Mouse (Mus musculus): Measurements from ENCODE around the gene Ecpas. TPM values are rescaled to one million over a fixed set of nuclear protein-coding genes. Genes with fewer than 3 reads are reported as not detected.

Ecpas gene
- polyA plus RNA-seq, 1 experiment from 2014 or later = 44.5 TPM

DNA sequence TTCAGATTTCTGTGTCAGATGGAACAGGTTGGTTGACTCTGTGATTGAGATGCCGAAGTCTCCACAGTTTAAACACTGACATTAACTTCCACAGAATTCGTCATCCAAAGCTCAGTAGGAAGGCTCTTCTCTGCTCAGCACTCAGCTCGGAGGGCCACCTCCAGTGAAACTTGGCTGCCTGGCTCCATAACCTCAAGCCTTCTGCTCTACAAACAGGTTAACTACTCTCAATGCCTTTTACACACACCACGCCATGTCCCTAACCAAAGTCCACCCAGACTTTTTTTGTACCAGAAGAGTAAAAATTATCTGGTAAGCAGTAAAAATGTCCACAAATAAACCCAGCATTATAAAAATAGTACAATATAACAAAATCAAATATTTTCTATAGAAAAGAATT lies 15.1 kb downstream of the Ecpas start:
- H3K4me2 ChIP-seq (ENCODE audit: low read length) = no peak overlapping the region
- H3K27ac ChIP-seq (ENCODE audit: low read depth) = no peak overlapping the region
- no peak overlapping the region for H3K4me3 ChIP-seq (ENCODE audit: low read depth, low read length)
- H3K9me3 ChIP-seq (ENCODE audit: control insufficient read depth, low read length) = no peaks in the 10 kb centered on the region
- H3K27me3 ChIP-seq (replicated peaks; ENCODE audit: control insufficient read depth, insufficient read depth, low read length) = no peaks in the 10 kb centered on the region
- 0 out of 2 replicates have a peak, but pooled peaks cover 3% of the 10 kb centered on the region for H3K4me1 ChIP-seq (replicated peaks; ENCODE audit: control insufficient read depth, insufficient read depth, low read length)
- 65% methylated on average over 4 of the region's 4 CpGs for WGBS
- ATAC-seq (replicated peaks; ENCODE audit: low FRiP score, low TSS enrichment, low read depth) = no peak
- DNase-seq (ENCODE audit: low spot score) = no peak
- H3K9ac ChIP-seq (ENCODE audit: low read length) = no peak overlapping the region
- no peaks in the 10 kb centered on the region for H3K36me3 ChIP-seq (ENCODE audit: control insufficient read depth, insufficient read depth, low read length)

DNA sequence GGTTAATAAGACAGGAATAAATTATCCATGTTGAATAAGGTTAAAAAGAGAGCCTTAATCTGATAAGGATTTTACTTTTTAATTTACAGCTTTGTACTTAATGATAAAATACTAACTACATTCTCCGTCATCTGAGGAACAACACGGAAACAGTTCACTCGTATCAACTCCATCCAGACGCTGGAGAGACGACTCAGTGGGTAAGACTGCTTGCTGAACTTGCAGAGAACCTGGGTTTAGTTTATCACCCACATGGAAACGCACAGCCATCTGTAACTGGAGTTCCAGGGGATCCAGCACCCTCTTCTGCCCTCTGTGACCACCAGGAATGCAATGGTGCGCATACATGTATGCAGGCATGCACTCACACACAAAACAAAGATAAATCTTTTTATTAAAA lies 18.1 kb downstream of the Ecpas start:
- Histone ChIP-seq H3K9ac (ENCODE audit: low read length) (no peak overlapping the region), H3K9me3 (ENCODE audit: control insufficient read depth, low read length) (no peaks in the 10 kb centered on the region), H3K4me1 (replicated peaks; ENCODE audit: control insufficient read depth, insufficient read depth, low read length) (0 out of 2 replicates have a peak, but pooled peaks cover 3% of the 10 kb centered on the region), H3K27ac (ENCODE audit: low read depth) (no peak overlapping the region), H3K4me3 (ENCODE audit: low read depth, low read length) (no peak overlapping the region), H3K4me2 (ENCODE audit: low read length) (no peak overlapping the region), H3K36me3 (ENCODE audit: control insufficient read depth, insufficient read depth, low read length) (no peaks in the 10 kb centered on the region), H3K27me3 (replicated peaks; ENCODE audit: control insufficient read depth, insufficient read depth, low read length) (no peaks in the 10 kb centered on the region)
- DNase-seq (ENCODE audit: low spot score) (no peak), ATAC-seq (replicated peaks; ENCODE audit: low FRiP score, low TSS enrichment, low read depth) (no peak)
- WGBS = 83% methylated on average over 7 of the region's 7 CpGs

DNA sequence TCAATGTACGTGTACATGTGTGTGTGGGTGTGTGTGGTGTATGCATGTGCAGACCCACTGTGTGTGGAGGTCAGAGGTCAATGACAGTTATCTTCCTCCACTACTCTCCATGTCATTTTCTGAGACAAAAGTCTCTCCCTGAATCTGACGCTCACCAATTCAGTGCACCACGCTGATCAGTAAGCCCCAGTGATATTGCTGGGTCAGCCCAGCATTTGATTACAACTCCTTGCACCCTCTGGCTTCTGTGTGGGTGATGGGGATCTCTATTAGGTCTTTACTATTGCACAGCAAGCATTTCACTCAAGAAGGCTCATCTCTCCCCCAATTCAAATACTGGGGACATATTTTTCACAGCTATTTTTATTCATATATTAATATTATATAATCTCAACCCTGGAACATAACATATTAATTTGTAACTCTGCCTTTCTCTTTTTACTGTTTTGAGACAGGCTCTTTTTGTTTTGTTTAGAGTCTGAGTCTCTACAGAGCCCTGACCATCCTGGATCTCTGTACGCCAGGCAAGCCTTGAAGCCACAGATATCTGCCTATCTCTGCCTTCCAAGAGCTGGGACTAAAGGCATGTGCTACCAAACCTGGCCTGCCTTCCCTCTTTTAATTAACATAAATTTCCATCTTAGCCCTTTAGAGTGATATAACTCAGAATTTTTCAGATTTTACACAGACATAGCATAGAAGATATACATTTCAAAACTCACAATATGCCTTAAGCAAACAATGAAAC lies 22.3 kb downstream of the Ecpas start:
- no peak for ATAC-seq (replicated peaks; ENCODE audit: low FRiP score, low TSS enrichment, low read depth)
- Histone ChIP-seq H3K27ac (ENCODE audit: low read depth) (no peak overlapping the region), H3K36me3 (ENCODE audit: control insufficient read depth, insufficient read depth, low read length) (no peaks in the 10 kb centered on the region), H3K9me3 (ENCODE audit: control insufficient read depth, low read length) (no peaks in the 10 kb centered on the region), H3K4me2 (ENCODE audit: low read length) (no peak overlapping the region), H3K4me3 (ENCODE audit: low read depth, low read length) (no peak overlapping the region), H3K9ac (ENCODE audit: low read length) (no peak overlapping the region), H3K27me3 (replicated peaks; ENCODE audit: control insufficient read depth, insufficient read depth, low read length) (no peaks in the 10 kb centered on the region), H3K4me1 (replicated peaks; ENCODE audit: control insufficient read depth, insufficient read depth, low read length) (no peaks in the 10 kb centered on the region)
- DNase-seq (ENCODE audit: low spot score) = no peak
- WGBS = 92% methylated on average over 4 of the region's 4 CpGs

DNA sequence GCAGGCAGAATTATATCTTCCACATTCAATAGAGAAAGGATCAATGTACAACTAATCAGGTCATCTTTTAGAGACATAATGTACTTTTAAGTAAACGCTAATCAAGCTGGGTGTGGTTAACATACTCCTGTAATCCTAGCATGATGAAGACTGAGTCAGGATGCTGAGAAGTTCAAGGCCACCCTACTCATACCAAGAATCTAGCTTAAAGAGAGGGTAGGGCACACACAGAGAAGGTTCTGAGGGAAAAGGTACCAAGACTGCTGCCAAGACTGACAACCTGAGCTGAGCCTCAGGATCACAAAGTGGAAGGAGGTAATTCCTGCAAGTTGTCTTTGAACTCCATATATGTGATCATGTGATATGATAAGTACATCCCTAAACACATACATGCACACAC lies 24.0 kb downstream of the Ecpas start:
- Histone ChIP-seq H3K9me3 (ENCODE audit: control insufficient read depth, low read length) (no peaks in the 10 kb centered on the region), H3K36me3 (ENCODE audit: control insufficient read depth, insufficient read depth, low read length) (no peaks in the 10 kb centered on the region), H3K27ac (ENCODE audit: low read depth) (no peak overlapping the region), H3K4me1 (replicated peaks; ENCODE audit: control insufficient read depth, insufficient read depth, low read length) (no peaks in the 10 kb centered on the region), H3K9ac (ENCODE audit: low read length) (no peak overlapping the region), H3K4me2 (ENCODE audit: low read length) (no peak overlapping the region), H3K27me3 (replicated peaks; ENCODE audit: control insufficient read depth, insufficient read depth, low read length) (no peaks in the 10 kb centered on the region), H3K4me3 (ENCODE audit: low read depth, low read length) (no peak overlapping the region)
- ATAC-seq (replicated peaks; ENCODE audit: low FRiP score, low TSS enrichment, low read depth) (no peak), DNase-seq (ENCODE audit: low spot score) (no peak)
- 78% methylated on average over 1 of the region's 1 CpGs for WGBS

DNA sequence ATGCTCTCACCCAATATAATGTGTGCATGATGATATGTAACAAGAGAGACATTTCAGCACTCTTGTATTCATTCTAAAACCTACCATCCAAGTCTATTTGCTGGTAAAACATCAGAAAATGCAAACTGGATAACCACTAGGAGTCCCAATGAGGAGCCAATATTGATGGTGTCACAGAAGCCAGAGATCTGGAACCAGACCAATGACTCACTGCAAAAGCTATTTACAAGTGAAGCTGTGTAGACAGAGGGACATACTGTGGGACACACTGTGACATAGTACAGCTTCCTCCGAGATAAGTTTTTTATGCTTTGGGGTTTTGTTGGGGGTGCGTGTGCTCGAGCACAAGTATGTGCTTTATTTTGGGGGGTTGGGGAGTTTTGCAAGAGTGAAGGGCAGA lies 24.9 kb downstream of the Ecpas start:
- Histone ChIP-seq H3K4me2 (ENCODE audit: low read length) (no peak overlapping the region), H3K4me1 (replicated peaks; ENCODE audit: control insufficient read depth, insufficient read depth, low read length) (no peaks in the 10 kb centered on the region), H3K9me3 (ENCODE audit: control insufficient read depth, low read length) (no peaks in the 10 kb centered on the region), H3K27ac (ENCODE audit: low read depth) (no peak overlapping the region), H3K4me3 (ENCODE audit: low read depth, low read length) (no peak overlapping the region), H3K27me3 (replicated peaks; ENCODE audit: control insufficient read depth, insufficient read depth, low read length) (no peaks in the 10 kb centered on the region), H3K36me3 (ENCODE audit: control insufficient read depth, insufficient read depth, low read length) (no peaks in the 10 kb centered on the region), H3K9ac (ENCODE audit: low read length) (no peak overlapping the region)
- ATAC-seq (replicated peaks; ENCODE audit: low FRiP score, low TSS enrichment, low read depth) (no peak), DNase-seq (ENCODE audit: low spot score) (no peak)
- 84% methylated on average over 3 of the region's 3 CpGs for WGBS

DNA sequence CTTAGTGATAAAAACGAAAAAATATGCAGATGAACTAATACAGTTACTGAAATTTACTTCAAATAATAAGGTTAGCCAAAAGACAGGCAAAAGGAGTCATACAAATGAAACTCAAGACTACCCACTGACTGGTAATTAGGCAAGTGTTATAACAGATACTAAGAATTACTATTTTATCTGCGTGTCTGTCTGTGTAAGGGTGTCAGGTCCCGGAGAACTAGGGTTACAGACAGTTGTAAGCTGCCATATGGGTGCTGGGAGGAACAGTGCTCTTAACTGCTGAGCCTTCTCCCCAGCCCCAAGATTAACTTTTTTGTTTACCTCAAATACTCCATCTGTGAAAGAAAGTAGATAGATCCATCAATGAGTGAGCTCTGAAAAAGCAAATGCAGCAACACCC lies 25.8 kb downstream of the Ecpas start:
- H3K4me2 ChIP-seq (ENCODE audit: low read length) = no peak overlapping the region
- 83% methylated on average over 3 of the region's 3 CpGs for WGBS
- H3K27me3 ChIP-seq (replicated peaks; ENCODE audit: control insufficient read depth, insufficient read depth, low read length) = no peaks in the 10 kb centered on the region
- no peak overlapping the region for H3K27ac ChIP-seq (ENCODE audit: low read depth)
- H3K4me1 ChIP-seq (replicated peaks; ENCODE audit: control insufficient read depth, insufficient read depth, low read length) = no peaks in the 10 kb centered on the region
- no peak overlapping the region for H3K9ac ChIP-seq (ENCODE audit: low read length)
- ATAC-seq (replicated peaks; ENCODE audit: low FRiP score, low TSS enrichment, low read depth) = no peak
- no peak overlapping the region for H3K4me3 ChIP-seq (ENCODE audit: low read depth, low read length)
- H3K9me3 ChIP-seq (ENCODE audit: control insufficient read depth, low read length) = no peaks in the 10 kb centered on the region
- DNase-seq (ENCODE audit: low spot score) = no peak
- no peaks in the 10 kb centered on the region for H3K36me3 ChIP-seq (ENCODE audit: control insufficient read depth, insufficient read depth, low read length)

DNA sequence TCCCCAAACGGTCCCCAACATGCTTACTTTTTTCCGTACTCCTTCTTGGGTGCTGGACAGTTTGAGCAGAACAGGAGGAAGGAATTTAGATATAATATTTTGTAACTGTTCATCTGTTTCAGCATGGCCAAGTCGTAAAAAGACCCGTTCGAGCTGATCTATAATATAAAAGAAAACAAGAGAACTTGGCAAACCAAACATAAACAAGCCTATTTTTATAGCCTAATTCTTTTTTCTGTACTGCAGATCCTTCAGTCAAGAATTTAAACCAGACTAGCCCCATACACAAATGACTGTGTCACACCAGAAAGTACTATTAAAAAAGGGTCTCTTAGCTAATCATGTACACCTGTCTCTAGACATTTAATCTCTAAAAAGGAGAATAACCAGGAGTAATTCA lies 27.2 kb downstream of the Ecpas start:
- Histone ChIP-seq H3K9me3 (ENCODE audit: control insufficient read depth, low read length) (no peaks in the 10 kb centered on the region), H3K27ac (ENCODE audit: low read depth) (no peak overlapping the region), H3K9ac (ENCODE audit: low read length) (no peak overlapping the region), H3K4me1 (replicated peaks; ENCODE audit: control insufficient read depth, insufficient read depth, low read length) (no peaks in the 10 kb centered on the region), H3K4me2 (ENCODE audit: low read length) (no peak overlapping the region), H3K36me3 (ENCODE audit: control insufficient read depth, insufficient read depth, low read length) (no peaks in the 10 kb centered on the region), H3K27me3 (replicated peaks; ENCODE audit: control insufficient read depth, insufficient read depth, low read length) (no peaks in the 10 kb centered on the region), H3K4me3 (ENCODE audit: low read depth, low read length) (no peak overlapping the region)
- WGBS = 68% methylated on average over 5 of the region's 5 CpGs
- DNase-seq (ENCODE audit: low spot score) (no peak), ATAC-seq (replicated peaks; ENCODE audit: low FRiP score, low TSS enrichment, low read depth) (no peak)

DNA sequence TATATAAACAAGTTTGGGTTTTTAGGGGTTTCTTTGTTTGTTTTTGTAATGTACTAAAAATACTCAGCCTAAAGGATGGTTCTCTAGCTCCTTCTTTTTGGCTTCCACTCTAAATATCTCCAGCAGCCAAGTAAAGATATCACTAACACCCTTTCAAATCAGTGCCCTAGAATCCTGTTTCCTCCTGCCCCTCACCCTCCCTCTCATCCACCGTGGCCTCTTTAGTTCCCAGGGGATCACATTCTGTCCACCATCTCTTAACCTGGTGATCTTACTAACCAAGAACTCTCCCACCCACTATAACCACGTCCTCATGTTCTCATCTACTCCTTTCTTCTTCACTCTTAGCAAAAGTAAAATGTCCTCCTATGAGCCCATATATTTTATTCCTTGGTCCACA lies 28.7 kb downstream of the Ecpas start:
- Histone ChIP-seq H3K9ac (ENCODE audit: low read length) (no peak overlapping the region), H3K36me3 (ENCODE audit: control insufficient read depth, insufficient read depth, low read length) (no peaks in the 10 kb centered on the region), H3K27me3 (replicated peaks; ENCODE audit: control insufficient read depth, insufficient read depth, low read length) (no peaks in the 10 kb centered on the region), H3K27ac (ENCODE audit: low read depth) (no peak overlapping the region), H3K4me3 (ENCODE audit: low read depth, low read length) (no peak overlapping the region), H3K9me3 (ENCODE audit: control insufficient read depth, low read length) (no peaks in the 10 kb centered on the region), H3K4me2 (ENCODE audit: low read length) (no peak overlapping the region), H3K4me1 (replicated peaks; ENCODE audit: control insufficient read depth, insufficient read depth, low read length) (no peaks in the 10 kb centered on the region)
- no peak for DNase-seq (ENCODE audit: low spot score)
- 74% methylated on average over 2 of the region's 2 CpGs for WGBS
- ATAC-seq (replicated peaks; ENCODE audit: low FRiP score, low TSS enrichment, low read depth) = no peak

DNA sequence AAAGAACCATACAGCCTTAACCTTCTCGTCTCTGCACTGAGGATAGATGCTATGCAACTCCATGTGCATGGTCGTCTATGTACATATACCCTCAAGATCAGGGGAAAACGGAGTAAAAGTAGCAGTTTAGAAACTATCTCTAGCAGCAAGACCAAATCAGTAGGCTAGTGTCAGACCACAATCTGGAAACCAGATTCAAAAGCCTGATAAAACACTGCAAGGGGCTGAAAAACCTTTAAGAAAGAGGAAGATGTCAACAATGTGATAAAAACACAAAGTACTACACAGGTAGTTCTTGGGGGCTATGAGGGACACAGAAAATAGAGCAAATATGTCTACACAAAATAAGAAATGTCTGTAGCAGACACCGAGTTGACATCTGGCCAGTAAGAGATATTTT lies 38.2 kb downstream of the Ecpas start:
- H3K4me1 ChIP-seq (replicated peaks; ENCODE audit: control insufficient read depth, insufficient read depth, low read length) = no peaks in the 10 kb centered on the region
- no peaks in the 10 kb centered on the region for H3K27me3 ChIP-seq (replicated peaks; ENCODE audit: control insufficient read depth, insufficient read depth, low read length)
- no peak overlapping the region for H3K4me3 ChIP-seq (ENCODE audit: low read depth, low read length)
- H3K27ac ChIP-seq (ENCODE audit: low read depth) = no peak overlapping the region
- no peak for ATAC-seq (replicated peaks; ENCODE audit: low FRiP score, low TSS enrichment, low read depth)
- DNase-seq (ENCODE audit: low spot score) = no peak
- H3K9me3 ChIP-seq (ENCODE audit: control insufficient read depth, low read length) = no peaks in the 10 kb centered on the region
- WGBS = 90% methylated on average over 4 of the region's 4 CpGs
- peaks cover 55% of the 10 kb centered on the region for H3K36me3 ChIP-seq (ENCODE audit: control insufficient read depth, insufficient read depth, low read length)
- no peak overlapping the region for H3K9ac ChIP-seq (ENCODE audit: low read length)
- no peak overlapping the region for H3K4me2 ChIP-seq (ENCODE audit: low read length)

Data from intestine, embryonic 14.5 days (tissue).